Mouse (Mus musculus) CD4-positive, CD25-positive, alpha-beta regulatory T cell, adult 4 months (primary cell): ENCODE measurements around the gene Cenpp. TPM values are rescaled to one million over a fixed set of nuclear protein-coding genes. Genes with fewer than 3 reads are reported as not detected.

Experiments used
- ATAC-seq: one replicate; pipeline ENCODE4 v1.8.0; 2017
- polyA plus RNA-seq, 2 experiments: library from polyadenylated mRNA; unstranded; fragments of 100-300 nt; shearing (Covaris generic); gene quantifications; one replicate each; pipeline ENCODE4 v1.2.1; 2017

The Cenpp gene
- 1 to 10 TPM; 3.0 to 4.0 TPM for polyA plus RNA-seq

DNA sequence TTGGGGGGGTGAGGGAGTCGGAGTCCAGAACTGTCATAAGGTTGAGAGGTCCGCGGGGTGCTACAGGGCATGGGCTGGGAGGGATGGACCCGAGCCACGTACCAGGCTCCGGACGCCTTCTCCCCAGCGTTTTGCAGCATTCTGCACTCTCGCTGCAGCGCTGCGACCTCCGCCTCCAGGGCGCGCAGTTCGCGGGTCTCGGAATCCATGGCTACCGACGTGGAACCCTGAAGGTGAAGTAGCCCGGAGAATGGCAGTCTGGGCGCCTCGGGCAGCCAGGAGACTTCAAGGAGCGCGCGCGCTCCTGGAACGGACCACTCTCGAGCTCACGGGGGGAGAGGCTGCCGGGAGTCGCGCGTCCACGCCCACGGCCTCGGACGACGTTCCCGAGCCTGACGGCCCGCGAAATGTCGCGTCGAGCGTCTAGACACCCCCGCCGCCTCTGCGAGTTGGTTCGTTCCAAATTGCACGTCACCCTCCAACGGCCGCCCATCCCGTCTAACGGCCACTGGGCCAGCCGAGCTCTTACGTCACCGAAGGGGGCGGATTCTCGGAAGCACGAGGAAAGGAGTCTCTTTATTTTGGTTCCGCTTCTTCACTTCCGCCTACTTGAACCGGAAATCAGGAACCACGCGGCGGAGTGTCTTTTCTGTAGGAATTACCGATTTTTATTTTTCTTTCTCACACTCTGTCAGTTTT, at the start of gene Cenpp, which contains the start of gene Nol8:
Cenpp (minus strand) TSS at position 305 of the 699 bp plus-strand sequence.
Nol8 (plus strand) TSS at position 598 of the 699 bp plus-strand sequence.
- ATAC-seq: peak; percentile 94

DNA sequence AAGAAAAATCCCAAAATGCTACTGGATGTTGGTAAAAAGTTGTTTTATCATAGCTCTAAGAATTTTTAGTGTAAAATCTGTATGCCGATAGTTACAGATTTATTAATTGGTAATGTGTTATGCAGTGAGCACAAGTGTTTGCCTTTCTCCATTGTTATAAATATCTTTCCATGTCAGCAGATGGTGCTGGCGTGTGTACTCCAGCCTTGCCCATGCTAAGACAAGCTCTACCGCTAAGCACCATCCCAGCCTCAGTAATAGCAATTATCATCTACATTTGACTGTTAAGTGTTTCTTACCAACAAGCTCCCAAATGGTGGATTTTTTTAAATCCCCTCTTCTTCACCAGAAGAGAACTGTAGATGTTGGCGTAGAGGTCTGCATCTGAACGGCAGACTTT, 38.5 kb upstream of the Cenpp start:
- ATAC-seq: no peak

DNA sequence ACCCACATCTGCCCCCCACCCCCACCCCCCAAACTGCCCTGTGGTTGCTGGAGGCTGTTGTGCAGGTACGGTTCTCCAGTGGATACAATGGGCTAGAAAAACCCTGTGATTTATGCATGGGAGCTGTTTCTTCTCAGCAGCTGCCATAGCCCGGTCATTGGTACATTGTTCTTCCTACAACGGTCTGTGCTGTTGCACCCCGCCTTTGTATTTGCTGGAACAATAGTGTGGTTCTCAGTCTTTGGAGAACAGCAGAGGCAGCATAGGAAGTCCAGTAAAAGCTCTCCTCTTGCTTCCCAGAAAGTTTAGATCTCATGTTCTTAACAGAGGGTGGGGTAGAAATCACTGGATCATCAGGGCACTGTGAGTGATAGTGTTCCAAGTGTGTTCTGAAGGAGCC, 31.7 kb upstream of the Cenpp start:
- no peak for ATAC-seq

DNA sequence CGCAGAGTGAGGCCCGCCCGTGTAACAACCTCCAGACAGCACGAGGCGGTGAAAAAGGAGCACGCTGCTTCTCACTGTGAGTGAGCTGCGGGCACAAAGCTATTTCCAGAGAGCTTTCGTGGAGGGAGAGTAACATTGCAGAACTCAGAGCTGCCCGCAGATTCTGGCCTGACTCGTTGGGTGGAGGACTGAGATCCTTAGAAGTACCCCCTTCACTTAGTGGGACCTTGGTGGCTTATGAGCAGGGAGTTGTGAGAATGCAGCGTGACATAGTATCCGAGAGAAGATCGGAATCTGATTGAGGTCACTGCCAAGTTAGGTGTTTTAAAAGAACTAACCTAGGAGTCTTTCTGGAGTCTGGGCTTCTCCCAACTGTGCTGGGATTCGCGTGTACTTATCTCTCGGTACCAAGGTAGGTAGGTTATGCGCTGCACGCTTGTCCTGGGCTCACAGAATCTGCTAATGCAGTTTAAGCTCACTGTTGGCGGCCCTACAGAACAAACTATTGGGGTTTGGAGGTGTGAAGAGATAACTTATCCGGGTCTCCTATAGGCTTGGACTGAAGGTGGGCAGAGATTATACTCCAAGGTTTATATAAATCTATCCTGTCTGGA, 29.8 kb upstream of the Cenpp start:
- ATAC-seq: no peak

DNA sequence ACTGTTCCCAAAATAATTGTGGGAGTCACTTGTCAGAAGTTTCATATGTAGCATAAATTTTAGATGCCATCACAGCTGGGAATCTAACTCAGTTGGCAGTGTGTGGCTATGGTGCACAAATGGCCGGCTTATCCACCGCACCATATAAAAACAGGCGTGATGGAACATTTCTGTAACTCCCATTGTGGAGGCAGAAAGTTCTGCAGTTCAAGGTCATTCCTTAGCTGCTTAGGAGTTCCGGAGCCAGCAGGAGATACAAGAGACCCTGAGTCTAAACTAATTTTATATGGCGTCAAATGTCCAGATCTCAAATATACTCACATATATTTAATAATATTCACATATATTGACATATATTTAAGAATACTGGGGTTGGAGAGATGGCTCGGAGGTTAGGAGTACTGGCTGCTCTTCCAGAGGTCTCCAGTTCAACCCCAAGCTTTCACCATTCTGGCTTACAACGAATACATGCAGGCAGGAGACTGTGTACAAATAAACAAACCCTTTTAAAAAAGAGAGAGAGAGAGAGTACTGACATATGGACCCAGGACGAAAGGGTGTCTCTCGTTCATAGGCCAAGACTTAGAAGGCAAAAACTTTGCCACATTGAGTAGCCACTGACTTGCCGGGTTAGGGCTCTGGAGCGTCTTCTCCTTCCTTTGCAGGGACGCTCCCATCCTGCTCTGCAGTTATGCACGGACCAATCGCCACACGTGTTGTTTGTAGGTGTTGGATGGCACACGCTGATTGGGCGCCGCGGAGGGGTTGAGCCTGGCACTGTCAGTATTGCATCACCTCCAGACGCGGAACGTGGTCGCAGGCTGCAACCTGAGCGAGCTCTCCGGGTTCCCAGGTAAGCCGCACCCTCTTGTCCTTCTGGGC, 29.0 kb upstream of the Cenpp start, which contains the start of gene Iars:
Iars (plus strand) TSS at position 750 of the 882 bp plus-strand sequence.
- ATAC-seq: peak; percentile 100

DNA sequence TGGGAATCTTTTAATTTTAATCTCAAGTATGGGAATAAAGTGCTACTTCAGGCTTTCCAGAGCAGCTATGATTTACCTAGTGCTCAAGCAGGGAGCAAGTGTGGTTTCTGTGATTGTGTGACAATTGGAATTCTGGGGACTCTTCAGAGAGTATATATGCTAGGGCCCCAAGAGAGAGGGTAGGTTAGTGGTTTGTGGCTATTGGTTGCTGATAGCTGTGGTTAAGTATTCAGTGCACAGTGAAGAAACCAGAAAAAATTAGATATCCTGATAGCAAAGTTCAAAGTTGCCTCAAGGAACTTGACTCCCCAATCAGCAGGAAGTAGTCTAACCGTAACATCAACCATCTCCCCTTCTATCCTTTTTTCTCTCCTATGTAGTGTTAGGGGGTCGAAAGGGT, 25.2 kb upstream of the Cenpp start:
- no peak for ATAC-seq

DNA sequence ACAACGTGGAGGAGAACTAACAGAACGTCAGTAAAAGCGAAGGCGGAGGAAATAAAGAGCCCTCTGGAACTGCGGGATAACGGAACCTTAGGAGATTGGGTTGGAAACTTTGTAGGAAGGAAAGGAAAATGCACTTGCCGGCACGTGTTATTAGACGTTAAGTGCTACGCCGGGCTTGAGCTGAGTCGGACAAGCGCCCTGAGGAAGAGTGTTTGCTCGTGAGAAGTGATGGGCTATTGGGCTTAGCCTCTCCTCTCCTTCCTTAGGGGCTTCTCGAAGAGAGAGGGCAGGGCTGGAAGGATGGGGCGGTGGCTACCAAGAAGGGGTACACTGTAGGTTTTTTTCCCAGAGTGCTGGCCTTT, 576 bp upstream of the Cenpp start:
- peak; percentile 5 for ATAC-seq

DNA sequence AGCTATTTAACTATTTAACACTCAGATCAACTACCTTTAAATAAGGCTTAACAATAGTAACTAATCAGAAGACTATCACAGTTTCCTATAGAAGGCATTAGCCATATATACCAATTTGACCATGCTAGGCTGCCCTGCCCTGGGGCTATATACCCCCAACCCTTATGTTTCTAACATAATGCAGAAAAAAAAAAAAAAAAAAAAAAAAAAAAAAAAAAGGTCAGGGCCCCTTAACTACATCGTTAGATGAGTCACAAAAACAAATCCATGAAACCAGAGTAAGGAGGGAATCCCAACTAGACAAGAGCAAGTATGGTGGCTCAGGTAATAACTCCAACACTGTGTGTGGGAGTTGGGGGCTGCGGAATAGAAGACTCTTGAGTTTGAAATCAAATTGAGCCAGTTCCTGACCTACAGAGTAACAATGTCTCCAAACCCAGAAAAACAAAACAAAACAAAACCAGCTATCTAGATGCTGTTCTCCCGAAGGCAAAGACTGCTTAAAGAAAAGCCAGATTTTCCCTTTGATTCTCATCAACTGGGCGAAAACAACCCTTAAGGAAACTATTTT, 719 bp downstream of the Cenpp start:
- ATAC-seq: no peak

DNA sequence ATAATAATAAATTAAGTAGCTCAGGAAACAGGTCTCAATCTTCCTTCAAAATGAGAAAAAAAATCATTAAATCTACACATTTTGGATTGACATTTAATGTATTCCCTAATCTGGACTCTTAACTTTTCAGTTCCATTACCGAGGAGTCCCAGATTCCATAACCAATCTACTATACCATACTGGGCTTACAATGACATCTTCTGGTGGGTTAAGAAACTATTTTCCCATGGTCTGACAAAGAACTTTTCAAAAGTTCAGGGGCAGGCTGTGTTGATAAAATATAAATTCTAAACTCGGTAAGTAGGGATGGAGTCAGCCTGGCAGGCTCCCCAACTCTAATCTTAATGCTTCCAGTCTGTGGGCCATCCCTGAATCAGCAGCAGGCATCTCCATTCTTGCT, 1.4 kb downstream of the Cenpp start:
- ATAC-seq: no peak

DNA sequence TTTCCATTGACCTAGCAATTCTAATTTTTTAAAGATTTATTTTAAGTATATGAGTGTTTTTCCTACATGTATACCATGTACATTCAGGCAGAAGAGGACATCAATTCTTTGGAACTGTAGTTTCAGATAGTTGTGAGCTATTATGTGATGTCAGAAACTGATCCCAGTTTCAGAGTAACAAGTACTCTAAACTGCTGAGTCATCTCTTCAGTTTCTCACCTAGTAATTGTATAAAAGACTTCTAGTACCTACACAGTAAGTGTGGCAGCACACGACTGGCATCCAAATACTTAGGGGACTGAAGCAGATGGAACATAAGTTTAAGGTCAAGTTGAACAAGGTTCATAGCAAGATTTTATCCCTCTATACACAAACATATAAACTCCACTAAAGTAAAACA, 6.6 kb downstream of the Cenpp start:
- no peak for ATAC-seq

DNA sequence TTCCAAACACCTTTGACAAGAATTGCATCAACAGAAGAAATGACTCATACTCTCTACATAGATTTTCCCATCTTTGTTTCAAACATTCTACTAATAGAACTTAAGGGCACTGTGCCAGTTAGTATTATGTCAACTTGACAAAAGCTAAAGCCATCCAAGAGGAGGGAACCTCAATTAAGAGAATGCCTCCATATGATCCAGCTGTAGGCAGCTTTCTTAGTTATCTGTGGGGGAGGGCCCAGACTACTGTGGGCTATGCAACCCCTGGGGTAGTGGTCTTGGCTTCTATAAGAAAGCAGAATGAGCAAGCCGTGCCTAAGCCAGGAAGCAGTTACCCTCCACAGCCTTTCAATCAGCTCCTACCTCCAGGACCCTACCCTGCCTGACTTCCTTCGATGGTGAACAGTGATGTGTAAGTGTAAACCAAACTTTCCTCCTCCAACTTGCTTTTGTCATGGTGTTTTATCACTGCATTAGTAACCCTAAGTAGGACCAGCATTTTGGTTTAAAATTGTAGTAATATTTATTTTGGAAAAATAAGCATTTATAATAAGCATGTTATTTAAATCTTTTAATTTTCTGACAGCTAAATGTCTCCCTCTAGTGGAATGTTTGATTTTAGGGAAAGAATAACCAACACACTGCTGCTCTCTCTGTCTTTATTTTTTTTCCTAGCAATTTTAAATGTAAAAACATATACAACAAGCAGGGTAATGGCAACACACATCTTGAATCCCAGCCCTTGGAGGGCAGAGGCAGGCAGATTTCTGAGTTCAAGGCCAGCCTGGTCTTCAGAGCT, 7.7 kb downstream of the Cenpp start:
- ATAC-seq: peak; percentile 37

DNA sequence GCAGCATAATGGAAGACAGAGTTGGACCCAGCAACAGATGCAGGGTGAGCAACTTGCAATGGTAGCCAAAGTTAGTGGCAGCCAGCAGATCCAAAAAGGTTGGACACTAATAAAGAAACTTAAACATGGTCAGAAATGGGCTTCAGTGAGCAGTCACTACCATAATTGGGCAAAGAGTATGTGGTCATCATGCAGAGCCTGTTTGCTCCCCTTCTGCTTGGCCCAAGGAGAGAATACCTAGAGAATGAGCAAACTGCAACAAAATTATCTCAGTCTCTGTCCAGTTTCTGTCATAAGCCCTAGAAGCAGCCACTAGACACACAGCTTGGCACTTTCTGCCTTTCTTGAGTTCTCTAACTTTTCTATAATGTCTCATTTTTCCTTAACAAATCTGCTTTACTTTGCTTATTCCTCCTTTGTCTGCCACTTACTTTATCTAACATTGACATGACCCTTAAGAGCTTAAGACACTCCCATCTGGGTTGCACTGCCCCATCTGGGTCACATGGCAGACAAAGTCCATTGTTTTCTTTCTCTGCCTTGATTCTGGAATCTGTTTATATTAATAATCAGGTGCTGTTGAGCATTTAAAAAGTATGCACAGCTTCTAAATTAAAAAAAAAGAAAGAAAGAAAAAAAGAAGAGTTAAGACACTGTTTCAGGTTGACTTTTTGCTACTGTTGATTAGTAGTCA, 8.8 kb downstream of the Cenpp start:
- no peak for ATAC-seq

DNA sequence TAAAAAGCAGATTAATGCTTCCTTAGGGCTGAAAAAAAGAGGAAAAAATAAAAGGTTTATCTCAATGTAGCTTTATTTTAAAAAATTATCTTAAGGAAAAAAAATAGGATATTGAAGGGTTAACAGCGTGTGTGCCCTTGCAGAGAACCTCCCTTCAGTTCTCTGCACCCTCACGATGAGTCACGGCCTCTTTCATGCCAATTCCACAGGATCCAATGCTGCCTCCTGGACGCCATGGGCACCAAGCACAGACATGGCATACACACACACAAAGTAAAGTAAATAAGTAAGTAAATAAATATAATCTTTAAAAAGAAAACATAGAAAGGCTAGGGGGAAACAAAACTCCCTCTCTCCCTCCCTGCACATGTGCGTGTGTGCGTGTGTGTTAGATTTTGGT, 9.9 kb downstream of the Cenpp start:
- no peak for ATAC-seq

DNA sequence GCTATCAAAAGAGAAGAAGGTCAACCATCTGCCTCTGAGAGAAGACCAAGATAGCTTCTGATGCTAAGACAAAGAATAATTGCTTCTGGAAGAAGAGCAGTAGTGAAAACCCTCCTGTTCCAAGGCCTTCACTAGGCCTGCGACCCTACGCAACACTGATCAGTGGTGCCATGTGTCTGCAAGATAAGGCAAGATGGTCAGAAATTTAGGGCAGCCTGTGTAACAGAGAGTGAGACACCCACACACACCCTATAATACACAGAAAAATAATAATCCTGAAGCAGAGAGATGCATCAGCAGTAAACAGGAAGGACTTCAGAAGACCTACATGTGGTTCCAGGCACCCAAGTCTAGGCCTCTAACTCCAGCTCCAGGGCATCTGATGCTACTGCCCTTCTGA, 12.6 kb downstream of the Cenpp start:
- ATAC-seq: no peak

DNA sequence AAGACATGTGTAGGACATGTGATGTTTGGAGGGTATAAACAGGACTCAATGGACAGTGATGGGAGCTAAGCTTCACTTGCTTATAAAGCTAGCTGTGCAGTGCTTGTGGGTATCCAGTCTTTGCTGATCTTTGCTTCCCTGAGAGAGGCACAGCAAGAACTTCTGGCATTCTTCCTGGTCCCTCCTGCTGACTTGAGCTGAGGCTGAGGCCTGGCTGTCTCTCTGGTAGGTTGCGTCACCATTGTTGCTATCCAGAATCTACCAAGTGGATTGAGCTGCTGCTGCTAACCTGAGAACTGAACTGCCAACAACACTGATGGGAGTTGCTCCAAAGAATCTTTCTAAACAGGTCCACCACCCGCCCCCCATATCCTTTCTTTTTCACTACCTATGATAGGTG, 23.5 kb downstream of the Cenpp start:
- no peak for ATAC-seq

DNA sequence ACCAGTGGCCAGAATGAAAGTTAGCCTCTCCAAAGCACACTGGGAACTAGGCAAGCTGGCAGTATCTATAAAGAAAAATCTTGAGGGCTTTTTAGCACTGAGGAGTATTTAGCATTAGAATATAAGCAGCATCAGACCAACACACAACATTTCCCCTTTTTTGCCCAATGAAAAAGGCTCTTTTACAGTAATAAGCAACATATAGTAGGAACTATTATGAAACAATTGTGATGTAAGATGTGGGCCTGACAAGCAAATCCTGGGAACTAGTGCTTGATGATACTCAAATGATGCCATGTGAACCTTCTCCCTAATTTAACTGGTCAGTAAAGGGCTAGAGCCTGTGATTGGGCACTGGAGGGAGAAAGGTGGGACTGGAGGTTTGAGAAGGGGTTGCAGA, 24.4 kb downstream of the Cenpp start:
- ATAC-seq: no peak

DNA sequence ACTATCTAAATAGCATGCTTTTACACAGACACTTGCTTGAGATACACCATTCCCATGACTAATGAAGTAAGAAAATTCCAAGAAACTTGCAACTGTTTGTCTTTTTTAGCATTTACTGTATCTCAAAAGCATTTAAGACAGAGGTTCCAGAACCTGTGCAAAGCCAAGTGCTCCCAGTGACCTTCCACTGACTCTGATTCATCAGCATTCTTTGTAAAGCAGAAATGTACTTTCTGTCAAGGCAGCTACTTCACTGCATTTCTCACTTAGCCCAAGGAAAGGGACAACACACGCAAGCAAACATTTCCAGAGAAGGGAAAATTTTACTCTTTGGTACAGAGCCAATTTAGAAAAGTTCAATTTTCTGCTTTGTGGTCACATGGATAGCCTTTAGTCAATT, 29.4 kb downstream of the Cenpp start:
- no peak for ATAC-seq

DNA sequence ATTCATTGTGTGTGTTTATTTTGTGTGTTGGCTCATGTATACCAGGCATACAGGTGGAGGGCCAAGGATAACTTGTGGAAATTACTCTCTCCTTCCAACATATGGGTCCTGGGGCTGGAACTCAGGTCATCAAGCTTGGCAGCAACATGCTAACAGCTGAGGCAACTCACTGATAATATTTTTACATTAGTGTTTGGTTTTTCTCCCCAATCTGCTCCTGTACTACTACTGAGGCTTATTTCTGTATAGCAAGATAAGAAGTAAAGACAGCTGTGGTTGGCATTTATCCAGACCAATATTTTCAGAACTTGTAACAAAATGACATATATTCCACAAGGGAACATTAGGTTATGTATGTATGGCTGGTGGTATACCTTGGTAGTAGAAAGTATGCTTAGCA, 34.2 kb downstream of the Cenpp start:
- no peak for ATAC-seq

DNA sequence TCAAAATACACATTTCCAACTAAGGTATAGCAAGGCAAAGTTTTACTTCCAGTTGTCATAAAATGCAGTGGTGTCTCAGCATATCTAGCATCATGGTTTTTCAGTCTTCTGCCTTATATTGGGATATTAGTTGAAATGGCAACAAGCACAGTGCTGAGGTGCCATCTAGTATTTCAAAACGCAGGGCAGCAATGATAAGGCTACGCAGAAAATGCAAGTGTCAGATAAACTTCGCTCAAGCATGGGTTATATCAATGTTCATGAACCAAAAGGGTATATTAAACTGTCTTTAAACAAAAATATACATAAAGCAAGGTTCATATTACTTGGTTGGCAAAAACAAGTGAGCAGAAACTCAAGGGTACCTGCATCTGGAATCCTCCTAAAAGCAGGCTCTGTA, 35.6 kb downstream of the Cenpp start:
- no peak for ATAC-seq

DNA sequence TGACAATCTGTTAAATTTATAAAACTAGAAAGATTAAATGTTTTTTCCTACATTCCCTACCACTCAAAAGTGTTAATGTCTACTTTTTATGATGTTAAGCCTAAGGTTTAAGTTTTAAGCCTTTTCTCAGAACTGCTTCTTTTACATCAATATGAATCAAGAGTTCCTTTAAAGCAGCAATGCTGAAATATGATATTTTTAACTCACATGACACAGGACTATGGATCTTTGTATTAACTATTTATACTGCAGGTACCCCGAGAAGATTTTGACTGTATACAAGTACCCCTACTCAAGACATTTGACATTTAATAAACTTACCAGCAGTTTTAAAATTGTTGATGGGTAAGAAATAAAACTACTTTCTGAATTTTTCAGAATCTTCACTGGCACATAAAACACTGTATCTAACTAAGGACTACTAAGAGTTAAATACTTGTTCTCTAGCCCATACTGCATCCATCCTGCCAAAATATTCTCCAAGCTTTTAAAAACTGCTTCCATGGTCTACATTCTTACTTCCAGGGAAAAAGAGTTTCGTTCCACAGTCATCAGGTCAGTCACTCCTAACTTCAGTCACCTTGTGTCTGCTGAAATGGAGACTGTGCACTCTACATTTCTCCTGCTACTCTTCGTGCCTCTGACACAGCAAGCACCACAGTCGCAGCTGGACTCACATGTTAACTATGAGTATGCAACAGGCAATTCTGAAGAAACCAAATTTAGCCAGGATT, 43.8 kb downstream of the Cenpp start:
- no peak for ATAC-seq

DNA sequence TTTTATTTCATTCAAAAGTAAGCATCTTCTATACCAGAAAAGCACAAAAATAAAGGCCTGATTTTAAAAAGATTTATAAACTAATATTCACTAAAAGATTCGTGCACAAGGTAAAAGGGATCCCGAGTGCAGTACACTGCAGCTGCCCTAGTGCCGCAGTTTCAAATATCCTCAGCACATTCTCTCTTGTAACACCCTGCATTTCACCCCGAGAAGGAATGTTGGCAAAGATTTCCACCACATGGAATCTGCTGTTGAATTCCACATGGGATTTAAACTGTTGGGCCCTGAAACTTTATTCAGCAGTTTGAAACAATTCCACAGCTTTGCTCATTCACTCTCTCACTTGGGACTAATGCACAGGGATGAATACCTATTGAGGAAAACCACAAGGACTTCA, 44.9 kb downstream of the Cenpp start, which contains the start of gene Ogn:
Ogn (plus strand) TSS at position 333 of the 400 bp plus-strand sequence.
- ATAC-seq: no peak
